Mouse (Mus musculus) forebrain, embryonic 11.5 days (tissue): ENCODE measurements at regions not wholly inside any gene's neighbourhood (a gene's known extent, or its start where the extent isn't known, plus 50 kb on each side); places are given as distances from the start of the nearest gene placed in this dataset.

Experiments used
- ATAC-seq: fragments of 200-750 bp; cut with Nextera tagmentation; replicated peaks from 2 replicates; pipeline ENCODE4 v1.8.0; 2017; ENCODE audit warnings: moderate TSS enrichment; ENCODE audit not compliant: low FRiP score
- DNase-seq: peaks from one replicate; pipeline ENCODE4 v3.0.0-alpha.2; 2017; ENCODE audit warnings: low spot score
- H3K27ac ChIP-seq: fragments of 300-500 bp; sonication (generic); 2 replicates; pipeline ENCODE4 v1.5.1; 2014; ENCODE audit warnings: low read depth, low read length
- H3K27me3 ChIP-seq: fragments of 300-500 bp; sonication (generic); 2 replicates; pipeline ENCODE4 v1.6.1; 2014; ENCODE audit warnings: mild to moderate bottlenecking, low read length, mixed read lengths; ENCODE audit not compliant: control insufficient read depth, insufficient read depth
- H3K36me3 ChIP-seq: fragments of 300-500 bp; sonication (generic); 2 replicates; pipeline ENCODE4 v1.6.1; 2014; ENCODE audit warnings: mild to moderate bottlenecking, low read length, moderate library complexity, mixed read lengths; ENCODE audit not compliant: control insufficient read depth, insufficient read depth
- H3K4me1 ChIP-seq: fragments of 300-500 bp; sonication (generic); replicated peaks from 2 replicates; pipeline ENCODE4 v1.6.1; 2014; ENCODE audit warnings: low read length, mixed read lengths; ENCODE audit not compliant: control insufficient read depth, insufficient read depth
- H3K4me2 ChIP-seq: fragments of 300-500 bp; sonication (generic); 2 replicates; pipeline ENCODE4 v1.6.1; 2014; ENCODE audit warnings: low read depth, mild to moderate bottlenecking, low read length, moderate library complexity, mixed read lengths; ENCODE audit not compliant: severe bottlenecking
- H3K4me3 ChIP-seq: fragments of 300-500 bp; sonication (generic); 2 replicates; pipeline ENCODE4 v1.5.1; 2014; ENCODE audit warnings: low read depth, low read length
- H3K9ac ChIP-seq: fragments of 300-500 bp; sonication (generic); 2 replicates; pipeline ENCODE4 v1.6.1; 2014; ENCODE audit warnings: low read length
- H3K9me3 ChIP-seq: fragments of 300-500 bp; sonication (generic); 2 replicates; pipeline ENCODE4 v1.6.1; 2016; ENCODE audit warnings: low read length, mixed read lengths; ENCODE audit not compliant: control insufficient read depth
- WGBS: fragments of 180-500 bp; shearing (Covaris S2); extraction: QIAGEN DNeasy Blood & Tissue Kit; methylation state at CpG from one replicate; pipeline ENCODE4 v1.1.7; 2014; 5-methylcytosine and 5-hydroxymethylcytosine counted together

- no peak for ATAC-seq
- H3K4me3 ChIP-seq, result no peak overlapping the region
Observed at GRCm38 (mm10) chr8:53868567-53868966, 208.8 kb upstream of the Vegfc start.

GRCm38 (mm10) chr8:53869997-53870596 lies 207.3 kb upstream of the Vegfc start:
- Histone ChIP-seq H3K9ac (no peak overlapping the region), H3K27me3 (no peaks in the 10 kb centered on the region), H3K4me1 (0 out of 2 replicates have a peak, but pooled peaks cover 2% of the 10 kb centered on the region), H3K4me2 (no peak overlapping the region), H3K36me3 (no peaks in the 10 kb centered on the region), H3K4me3 (no peak overlapping the region), H3K27ac (no peak overlapping the region), H3K9me3 (no peaks in the 10 kb centered on the region)
- WGBS, result 62% methylated on average over 8 of the region's 8 CpGs
- no peak for DNase-seq
- peak; percentile 78; the same call in 1 of the 2 replicates for ATAC-seq

More at GRCm38 (mm10) chr8:53868567-53868966, 208.8 kb upstream of the Vegfc start:
- 62% methylated on average over 1 of the region's 1 CpGs for WGBS
- DNase-seq, result no peak
- Histone ChIP-seq H3K4me1 (0 out of 2 replicates have a peak, but pooled peaks cover 2% of the 10 kb centered on the region), H3K36me3 (no peaks in the 10 kb centered on the region), H3K4me2 (no peak overlapping the region), H3K27ac (no peak overlapping the region), H3K9ac (no peak overlapping the region), H3K9me3 (no peaks in the 10 kb centered on the region), H3K27me3 (no peaks in the 10 kb centered on the region)

GRCm38 (mm10) chr8:53872033-53872619 lies 205.3 kb upstream of the Vegfc start:
- Histone ChIP-seq H3K9me3 (no peaks in the 10 kb centered on the region), H3K36me3 (no peaks in the 10 kb centered on the region), H3K9ac (no peak overlapping the region), H3K4me1 (0 out of 2 replicates have a peak, but pooled peaks cover 2% of the 10 kb centered on the region), H3K4me3 (no peak overlapping the region), H3K27ac (no peak overlapping the region), H3K4me2 (no peak overlapping the region), H3K27me3 (no peaks in the 10 kb centered on the region)
- DNase-seq, result no peak
- WGBS, result 18% methylated on average over 4 of the region's 4 CpGs
- no peak for ATAC-seq

GRCm38 (mm10) chr8:53878846-53879245 lies 198.6 kb upstream of the Vegfc start:
- no peak overlapping the region for H3K4me2 ChIP-seq
- no peaks in the 10 kb centered on the region for H3K9me3 ChIP-seq
- H3K27ac ChIP-seq, result no peak overlapping the region
- 89% methylated on average over 7 of the region's 7 CpGs for WGBS
- no peaks in the 10 kb centered on the region for H3K4me1 ChIP-seq
- H3K9ac ChIP-seq, result no peak overlapping the region
- ATAC-seq (no peak), DNase-seq (no peak)
- no peaks in the 10 kb centered on the region for H3K27me3 ChIP-seq
- H3K36me3 ChIP-seq, result no peaks in the 10 kb centered on the region
- no peak overlapping the region for H3K4me3 ChIP-seq

- H3K4me3 ChIP-seq, result no peak overlapping the region
- H3K9me3 ChIP-seq, result no peaks in the 10 kb centered on the region
- no peak for DNase-seq
- WGBS, result 80% methylated on average over 1 of the region's 1 CpGs
- H3K9ac ChIP-seq, result no peak overlapping the region
- no peaks in the 10 kb centered on the region for H3K27me3 ChIP-seq
- H3K27ac ChIP-seq, result no peak overlapping the region
- H3K4me1 ChIP-seq, result no peaks in the 10 kb centered on the region
- H3K4me2 ChIP-seq, result no peak overlapping the region
- no peaks in the 10 kb centered on the region for H3K36me3 ChIP-seq
- no peak for ATAC-seq
Observed at GRCm38 (mm10) chr8:53881551-53881950, 195.9 kb upstream of the Vegfc start.

GRCm38 (mm10) chr8:53892205-53892710 lies 185.1 kb upstream of the Vegfc start:
- no peak for DNase-seq
- no peak overlapping the region for H3K9ac ChIP-seq
- H3K9me3 ChIP-seq, result no peaks in the 10 kb centered on the region
- H3K4me3 ChIP-seq, result no peak overlapping the region
- 90% methylated on average over 4 of the region's 4 CpGs for WGBS
- H3K4me1 ChIP-seq, result no peaks in the 10 kb centered on the region
- ATAC-seq, result no peak
- H3K27me3 ChIP-seq, result no peaks in the 10 kb centered on the region
- H3K36me3 ChIP-seq, result no peaks in the 10 kb centered on the region
- H3K27ac ChIP-seq, result no peak overlapping the region
- H3K4me2 ChIP-seq, result no peak overlapping the region

- no peak for ATAC-seq
- no peak overlapping the region for H3K4me3 ChIP-seq
Observed at GRCm38 (mm10) chr8:53892770-53893169, 184.6 kb upstream of the Vegfc start.

GRCm38 (mm10) chr8:53922343-53922742 lies 155.1 kb upstream of the Vegfc start:
- H3K36me3 ChIP-seq, result no peaks in the 10 kb centered on the region
- no peaks in the 10 kb centered on the region for H3K4me1 ChIP-seq
- no peak overlapping the region for H3K27ac ChIP-seq
- ATAC-seq (no peak), DNase-seq (no peak)
- H3K4me3 ChIP-seq, result no peak overlapping the region
- H3K27me3 ChIP-seq, result no peaks in the 10 kb centered on the region
- no peak overlapping the region for H3K4me2 ChIP-seq
- H3K9ac ChIP-seq, result no peak overlapping the region
- WGBS, result 87% methylated on average over 4 of the region's 4 CpGs
- no peaks in the 10 kb centered on the region for H3K9me3 ChIP-seq

More at GRCm38 (mm10) chr8:53892770-53893169, 184.6 kb upstream of the Vegfc start:
- DNase-seq, result no peak
- no peaks in the 10 kb centered on the region for H3K4me1 ChIP-seq
- H3K36me3 ChIP-seq, result no peaks in the 10 kb centered on the region
- H3K27me3 ChIP-seq, result no peaks in the 10 kb centered on the region
- H3K4me2 ChIP-seq, result no peak overlapping the region
- 76% methylated on average over 3 of the region's 3 CpGs for WGBS
- no peak overlapping the region for H3K27ac ChIP-seq
- no peaks in the 10 kb centered on the region for H3K9me3 ChIP-seq
- no peak overlapping the region for H3K9ac ChIP-seq

- H3K9ac ChIP-seq, result no peak overlapping the region
- WGBS, result 14% methylated on average over 5 of the region's 5 CpGs
- no peaks in the 10 kb centered on the region for H3K4me1 ChIP-seq
- no peaks in the 10 kb centered on the region for H3K9me3 ChIP-seq
- no peaks in the 10 kb centered on the region for H3K36me3 ChIP-seq
- no peak overlapping the region for H3K4me3 ChIP-seq
- DNase-seq (no peak), ATAC-seq (peak; percentile 76)
- no peaks in the 10 kb centered on the region for H3K27me3 ChIP-seq
- no peak overlapping the region for H3K4me2 ChIP-seq
- H3K27ac ChIP-seq, result no peak overlapping the region
Observed at GRCm38 (mm10) chr8:53930685-53931084, 146.7 kb upstream of the Vegfc start.
